10 mouse cellular contexts compared by ENCODE assay signal in genomic region chr1:184289733-184290416, GRCm38 (mm10).
DNase-seq lines count a peak whose midpoint lies in the region; ATAC-seq lines count a peak whose summit lies in the region.
"Had no signal": no experiment of that assay in that cellular context is flagged by ENCODE, and none has a peak within 500 bp of the region (broad histone marks: within the 10 kb centered on the region; RNA-seq: fewer than 3 reads in every experiment).

No protein-coding gene starts in this region.

- H3K9me3 ChIP-seq in midbrain, embryonic 11.5 days (ENCODE audit: control insufficient read depth, low read length) = no peaks in the 10 kb centered on the region
- no peaks in the 10 kb centered on the region for H3K9me3 ChIP-seq in midbrain, embryonic 16.5 days (replicated peaks; ENCODE audit: control insufficient read depth, low read length, poor library complexity, severe bottlenecking)
- H3K9me3 ChIP-seq: embryonic facial prominence, embryonic 12.5 days; midbrain, embryonic 12.5 days had no signal

- DNase-seq in midbrain, embryonic 11.5 days (ENCODE audit: low spot score, missing footprints) = peak; percentile 45
- peak; percentile 65 for DNase-seq in heart, postnatal 4 days
- peak; percentile 90 for DNase-seq in lung, postnatal 25 days (ENCODE audit: low spot score)
- no peak for DNase-seq in yolk sac, embryonic 10.5 days (ENCODE audit: low spot score)
- no peak for DNase-seq in thymus, adult 18-20 months
- no peak for DNase-seq in cerebellum, adult 11 months

- H3K27ac ChIP-seq in midbrain, embryonic 11.5 days (ENCODE audit: low read depth, low read length) = no peak overlapping the region
- H3K27ac ChIP-seq in midbrain, embryonic 16.5 days (ENCODE audit: low read length) = no peak overlapping the region
- H3K27ac ChIP-seq in brown adipose tissue, adult 24 weeks (replicated peaks; ENCODE audit: low read depth, low read length) = peak overlapping the region; percentile 22; the same call in 1 of the 2 replicates
- H3K27ac ChIP-seq: embryonic facial prominence, embryonic 12.5 days; midbrain, embryonic 12.5 days had no signal

- no peaks in the 10 kb centered on the region for H3K4me1 ChIP-seq in midbrain, embryonic 11.5 days (ENCODE audit: control insufficient read depth, insufficient read depth, low read length)
- H3K4me1 ChIP-seq in midbrain, embryonic 16.5 days (ENCODE audit: control insufficient read depth, insufficient read depth, low read length) = no peaks in the 10 kb centered on the region
- H3K4me1 ChIP-seq in brown adipose tissue, adult 24 weeks (ENCODE audit: control insufficient read depth, insufficient read depth, insufficient read length, low read length) = 0 out of 2 replicates have a peak, but pooled peaks cover 5% of the 10 kb centered on the region
- H3K4me1 ChIP-seq: embryonic facial prominence, embryonic 12.5 days; midbrain, embryonic 12.5 days had no signal

- H3K27me3 ChIP-seq in midbrain, embryonic 11.5 days (ENCODE audit: control insufficient read depth, insufficient read depth, low read length) = no peaks in the 10 kb centered on the region
- H3K27me3 ChIP-seq in midbrain, embryonic 16.5 days (ENCODE audit: control insufficient read depth, insufficient read depth, low read depth, low read length) = no peaks in the 10 kb centered on the region
- H3K27me3 ChIP-seq: embryonic facial prominence, embryonic 12.5 days had no signal

- no peaks in the 10 kb centered on the region for H3K36me3 ChIP-seq in midbrain, embryonic 11.5 days (ENCODE audit: control insufficient read depth, insufficient read depth, low read length)
- no peaks in the 10 kb centered on the region for H3K36me3 ChIP-seq in midbrain, embryonic 16.5 days (ENCODE audit: control insufficient read depth, insufficient read depth, low read length)
- H3K36me3 ChIP-seq: embryonic facial prominence, embryonic 12.5 days; midbrain, embryonic 12.5 days had no signal

- no peak overlapping the region for H3K4me2 ChIP-seq in midbrain, embryonic 11.5 days
- H3K4me2 ChIP-seq in midbrain, embryonic 16.5 days (ENCODE audit: low read length) = no peak overlapping the region
- H3K4me2 ChIP-seq: embryonic facial prominence, embryonic 12.5 days; midbrain, embryonic 12.5 days had no signal

- no peak for ATAC-seq in midbrain, embryonic 11.5 days (ENCODE audit: low FRiP score)
- ATAC-seq in midbrain, embryonic 16.5 days = no peak

- WGBS in midbrain, embryonic 11.5 days = 81% methylated on average over 7 of the region's 7 CpGs
- 59% methylated on average over 7 of the region's 7 CpGs for WGBS in midbrain, embryonic 16.5 days

- H3K4me3 ChIP-seq in midbrain, embryonic 11.5 days (ENCODE audit: low read depth, low read length) = no peak overlapping the region
- no peak overlapping the region for H3K4me3 ChIP-seq in midbrain, embryonic 16.5 days (ENCODE audit: low read depth, low read length)
- no peak overlapping the region for H3K4me3 ChIP-seq in brown adipose tissue, adult 24 weeks (ENCODE audit: insufficient read depth, low read depth, low read length)
- H3K4me3 ChIP-seq: embryonic facial prominence, embryonic 12.5 days; midbrain, embryonic 12.5 days had no signal

- no peak overlapping the region for H3K9ac ChIP-seq in midbrain, embryonic 11.5 days (ENCODE audit: low read length)
- H3K9ac ChIP-seq in midbrain, embryonic 16.5 days (ENCODE audit: low read depth, low read length) = no peak overlapping the region
- H3K9ac ChIP-seq: embryonic facial prominence, embryonic 12.5 days; midbrain, embryonic 12.5 days had no signal

Comparison
In these comparisons a context has a peak if more than half of its experiments do, and no peak if none do; other contexts are left out.
1. DNase-seq: peak in midbrain, embryonic 11.5 days (single experiment), heart, postnatal 4 days (single experiment) and lung, postnatal 25 days (single experiment); none in yolk sac, embryonic 10.5 days (single experiment), thymus, adult 18-20 months (0 of 2) and cerebellum, adult 11 months (single experiment).